Mouse (Mus musculus): ENCODE results near the gene Sms.

DNA sequence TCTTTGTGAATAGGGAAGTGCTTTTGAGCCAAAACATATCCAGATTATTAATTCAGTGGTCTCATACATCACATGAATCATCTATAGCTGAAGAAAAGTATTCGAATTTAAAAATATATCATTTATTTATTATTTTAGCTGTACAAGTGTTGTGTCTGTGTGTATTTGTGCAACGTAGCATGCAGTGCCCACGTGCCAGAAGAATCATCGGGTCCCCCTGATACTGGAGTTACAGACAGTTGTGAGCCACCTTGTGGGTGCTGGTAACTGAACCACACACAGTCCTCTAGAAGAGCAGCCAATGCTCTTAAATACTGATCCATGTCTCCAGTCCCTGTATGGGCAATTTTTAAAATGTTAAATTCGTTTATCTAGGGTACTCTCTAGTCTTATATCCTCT, 14.3 kb upstream of the Sms start:
- TF ChIP-seq CTCF (IDR thresholded peaks at IDR 0.05; ENCODE audit: control insufficient read depth, insufficient read depth, insufficient read length): no peak
- no peak for TF ChIP-seq MYOD1 (IDR thresholded peaks at IDR 0.05; ENCODE audit: control insufficient read depth, insufficient read length, low read depth)
- TF ChIP-seq MAX (IDR thresholded peaks at IDR 0.05): no peak
- TF ChIP-seq MYOG (IDR thresholded peaks at IDR 0.05; ENCODE audit: control insufficient read depth, extremely low read depth, insufficient read length): no peak
- no peak for TF ChIP-seq CEBPB (IDR thresholded peaks at IDR 0.05; ENCODE audit: low read depth)
- no peak for TF ChIP-seq USF1 (IDR thresholded peaks at IDR 0.05; ENCODE audit: low read depth)
- TF ChIP-seq FOSL1 (IDR thresholded peaks at IDR 0.05; ENCODE audit: insufficient read depth, low read length, poor library complexity, severe bottlenecking): no peak
